Mouse (Mus musculus) cortical plate, adult 2 months (tissue): ENCODE data around the gene Rnf212.
"Not testable (repeated sequence)": the region's sequence is repeated elsewhere in the genome, so short reads cannot be mapped to it uniquely, and the experiment has no call there.

Source experiments
- CTCF ChIP-seq: fragments of 200-500 bp; IDR thresholded peaks from 2 replicates; pipeline ENCODE4 v1.5.1; 2011; ENCODE audit warnings: mild to moderate bottlenecking, control low read depth, low read length; ENCODE audit not compliant: insufficient read depth; ENCODE audit errors: extremely low read depth
- POLR2A ChIP-seq: fragments of 200-500 bp; IDR thresholded peaks from 2 replicates; pipeline ENCODE4 v1.6.1; 2011; ENCODE audit warnings: mild to moderate bottlenecking, low read length, control low read depth; ENCODE audit not compliant: insufficient read depth; ENCODE audit errors: extremely low read depth

DNA sequence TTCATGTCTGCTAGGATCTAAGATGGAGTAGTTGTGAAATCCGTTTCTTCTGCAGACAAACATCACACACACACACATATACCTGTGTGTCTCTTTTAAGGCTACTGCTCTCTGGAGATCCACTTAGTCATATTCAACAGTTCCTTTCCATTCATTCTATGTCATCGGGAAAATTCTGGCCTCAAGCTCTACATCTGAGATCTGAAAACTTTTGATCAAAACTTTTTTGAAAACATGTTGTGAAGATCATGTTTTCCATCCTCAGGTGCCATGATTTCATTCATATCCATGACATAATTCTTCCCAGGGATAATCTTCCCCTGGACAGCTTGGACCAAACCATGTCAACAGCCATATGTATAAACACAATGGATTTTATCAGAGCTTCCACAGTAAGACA, 34.0 kb upstream of the Rnf212 start, which contains the start of gene Vmn2r8:
- not testable (repeated sequence) for TF ChIP-seq CTCF, POLR2A
